Mouse (Mus musculus) MEL (cell line): Measurements from ENCODE around the gene Vti1a. TPM values are rescaled to one million over a fixed set of nuclear protein-coding genes. Genes with fewer than 3 reads are reported as not detected.
A peak's percentile ranks its signal among the peaks of the same experiment; 100 is the strongest.

Source experiments
- DNase-seq: peaks from one replicate; pipeline ENCODE4 v3.0.0; 2011; ENCODE audit warnings: low read depth, low spot score
- H3K27ac ChIP-seq: 2 replicates; pipeline ENCODE4 v1.5.1; 2012; ENCODE audit warnings: low read depth, mild to moderate bottlenecking, control low read depth, low read length, moderate library complexity; ENCODE audit not compliant: control insufficient read depth
- H3K27me3 ChIP-seq, 2 experiments: fragments of 150-350 bp in 1 of 2; sonication (generic) in 1 of 2; 2 replicates each; pipeline ENCODE4 v1.6.1; 2012; ENCODE audit warnings: low read length in 2 of 2, mild to moderate bottlenecking in 2 of 2, improper control_type of control experiment in 1 of 2, moderate library complexity in 1 of 2; ENCODE audit not compliant: insufficient read depth in 2 of 2, control insufficient read depth in 1 of 2
- H3K36me3 ChIP-seq, 2 experiments: 2 replicates each; pipeline ENCODE4 v1.6.1; 2012 to 2014; ENCODE audit warnings: low read length in 2 of 2, improper control_type of control experiment in 1 of 2, inconsistent platforms in 1 of 2, mild to moderate bottlenecking in 1 of 2; ENCODE audit not compliant: insufficient read depth in 2 of 2, control insufficient read depth in 1 of 2
- H3K4me1 ChIP-seq, 2 experiments: fragments of 150-350 bp in 1 of 2; sonication (generic) in 1 of 2; 2 replicates each; pipeline ENCODE4 v1.6.1; 2012; ENCODE audit warnings: low read length in 2 of 2, improper control_type of control experiment in 1 of 2, mild to moderate bottlenecking in 1 of 2; ENCODE audit not compliant: insufficient read depth in 2 of 2, control insufficient read depth in 1 of 2
- H3K4me3 ChIP-seq, 2 experiments: fragments of 150-350 bp in 1 of 2; sonication (generic) in 1 of 2; 2 replicates each; pipeline ENCODE4 v1.5.1; 2012; ENCODE audit warnings: low read depth in 2 of 2, low read length in 2 of 2, mild to moderate bottlenecking in 2 of 2, moderate library complexity in 2 of 2, control low read depth in 1 of 2, improper control_type of control experiment in 1 of 2; ENCODE audit not compliant: control insufficient read depth in 1 of 2, insufficient read depth in 1 of 2
- H3K79me2 ChIP-seq: 2 replicates; pipeline ENCODE4 v1.6.1; 2012; ENCODE audit warnings: mild to moderate bottlenecking, low read length, moderate library complexity; ENCODE audit not compliant: control insufficient read depth, poor library complexity, insufficient read depth
- H3K9ac ChIP-seq: 2 replicates; pipeline ENCODE4 v1.6.1; 2012; ENCODE audit warnings: low read depth, mild to moderate bottlenecking, control low read depth, low read length, moderate library complexity; ENCODE audit not compliant: control insufficient read depth, poor library complexity, severe bottlenecking
- H3K9me3 ChIP-seq: fragments of 150-350 bp; sonication (generic); replicated peaks from 2 replicates; pipeline ENCODE4 v1.6.1; 2012; ENCODE audit warnings: mild to moderate bottlenecking, low read length, improper control_type of control experiment, moderate library complexity; ENCODE audit not compliant: insufficient read depth
- BHLHE40 ChIP-seq: IDR thresholded peaks from 2 replicates; pipeline ENCODE4 v1.6.1; 2012; ENCODE audit warnings: low read depth, mild to moderate bottlenecking, inconsistent platforms, low read length, improper control_type of control experiment, borderline replicate concordance
- CHD1 ChIP-seq: IDR thresholded peaks from 2 replicates; pipeline ENCODE4 v1.6.1; 2012; ENCODE audit warnings: low read depth, mild to moderate bottlenecking, inconsistent platforms, low read length, improper control_type of control experiment
- CHD2 ChIP-seq: IDR thresholded peaks from 2 replicates; pipeline ENCODE4 v1.6.1; 2011; ENCODE audit warnings: low read length, improper control_type of control experiment
- CTCF ChIP-seq, 3 experiments: IDR thresholded peaks in 2 of 3; conservative IDR thresholded peaks in 1 of 3; 2 replicates each; pipeline ENCODE4 v1.5.1; 2011 to 2012; ENCODE audit warnings: low read length in 3 of 3, low read depth in 2 of 3, mild to moderate bottlenecking in 2 of 3, improper control_type of control experiment in 1 of 3, inconsistent platforms in 1 of 3, mixed read lengths in 1 of 3, moderate library complexity in 1 of 3; ENCODE audit not compliant: control insufficient read depth in 1 of 3, insufficient read depth in 1 of 3, poor library complexity in 1 of 3, severe bottlenecking in 1 of 3
- ETS1 ChIP-seq: IDR thresholded peaks from 2 replicates; pipeline ENCODE4 v1.6.1; 2012; ENCODE audit warnings: low read depth, mild to moderate bottlenecking, inconsistent platforms, low read length, improper control_type of control experiment, moderate library complexity
- GABPA ChIP-seq: IDR thresholded peaks from 2 replicates; pipeline ENCODE4 v1.6.1; 2012; ENCODE audit warnings: low read depth, mild to moderate bottlenecking, inconsistent platforms, low read length, improper control_type of control experiment, moderate library complexity
- GATA1 ChIP-seq: IDR thresholded peaks from 2 replicates; pipeline ENCODE4 v1.6.1; 2011; ENCODE audit warnings: low read depth, low read length, improper control_type of control experiment
- HCFC1 ChIP-seq: IDR thresholded peaks from 2 replicates; pipeline ENCODE4 v1.6.1; 2012; ENCODE audit warnings: low read depth, mild to moderate bottlenecking, inconsistent platforms, low read length, improper control_type of control experiment, moderate library complexity
- KAT2A ChIP-seq: conservative IDR thresholded peaks from 2 replicates; pipeline ENCODE4 v1.6.1; 2012; ENCODE audit warnings: low read depth, low read length, improper control_type of control experiment, inconsistent platforms
- MAFK ChIP-seq: IDR thresholded peaks from 2 replicates; pipeline ENCODE4 v1.6.1; 2011; ENCODE audit warnings: low read depth, mild to moderate bottlenecking, low read length, improper control_type of control experiment, borderline replicate concordance
- MAZ ChIP-seq: IDR thresholded peaks from 2 replicates; pipeline ENCODE4 v1.6.1; 2012; ENCODE audit warnings: low read depth, mild to moderate bottlenecking, inconsistent platforms, low read length, improper control_type of control experiment
- MEF2A ChIP-seq: IDR thresholded peaks from 2 replicates; pipeline ENCODE4 v1.6.1; 2014; ENCODE audit warnings: low read depth, mild to moderate bottlenecking, inconsistent platforms, low read length, improper control_type of control experiment; ENCODE audit not compliant: poor library complexity, insufficient replicate concordance, severe bottlenecking; ENCODE audit errors: extremely low read depth
- MYB ChIP-seq: IDR thresholded peaks from 2 replicates; pipeline ENCODE4 v1.6.1; 2011; ENCODE audit warnings: mild to moderate bottlenecking, low read depth, low read length, improper control_type of control experiment
- MYC ChIP-seq: IDR thresholded peaks from 2 replicates; pipeline ENCODE4 v1.6.1; 2011; ENCODE audit warnings: low read depth, mild to moderate bottlenecking, low read length, improper control_type of control experiment, moderate library complexity
- NELFE ChIP-seq: IDR thresholded peaks from 2 replicates; pipeline ENCODE4 v1.6.1; 2011; ENCODE audit warnings: low read depth, low read length, improper control_type of control experiment
- NRF1 ChIP-seq: IDR thresholded peaks from 2 replicates; pipeline ENCODE4 v1.6.1; 2014; ENCODE audit warnings: low read depth, mild to moderate bottlenecking, inconsistent platforms, low read length, improper control_type of control experiment, moderate library complexity; ENCODE audit not compliant: poor library complexity, insufficient read depth, severe bottlenecking
- POLR2A ChIP-seq, 2 experiments: IDR thresholded peaks; 2 replicates each; pipeline ENCODE4 v1.6.1; 2011 to 2012; ENCODE audit warnings: low read length in 2 of 2, mild to moderate bottlenecking in 2 of 2, control low read depth in 1 of 2, improper control_type of control experiment in 1 of 2, low read depth in 1 of 2, moderate library complexity in 1 of 2; ENCODE audit not compliant: control insufficient read depth in 1 of 2, insufficient read depth in 1 of 2, poor library complexity in 1 of 2
- POLR2AphosphoS2 ChIP-seq: IDR thresholded peaks from 2 replicates; pipeline ENCODE4 v1.6.1; 2011; ENCODE audit warnings: low read length, improper control_type of control experiment
- POLR2AphosphoS5 ChIP-seq: IDR thresholded peaks from 2 replicates; pipeline ENCODE4 v1.6.1; 2012; ENCODE audit warnings: low read depth, borderline replicate concordance, mild to moderate bottlenecking, inconsistent platforms, low read length, moderate library complexity, mixed read lengths
- RAD21 ChIP-seq: IDR thresholded peaks from 2 replicates; pipeline ENCODE4 v1.6.1; 2011; ENCODE audit warnings: mild to moderate bottlenecking, low read depth, low read length, improper control_type of control experiment
- SMC3 ChIP-seq: IDR thresholded peaks from 2 replicates; pipeline ENCODE4 v1.6.1; 2011; ENCODE audit warnings: low read depth, low read length, improper control_type of control experiment
- TAL1 ChIP-seq: IDR thresholded peaks from 2 replicates; pipeline ENCODE4 v1.6.1; 2012; ENCODE audit warnings: mild to moderate bottlenecking, inconsistent platforms, low read length, moderate library complexity, mixed read lengths
- TBP ChIP-seq: IDR thresholded peaks from 2 replicates; pipeline ENCODE4 v1.8.0; 2011; ENCODE audit warnings: low read depth, low read length, improper control_type of control experiment
- TCF12 ChIP-seq: IDR thresholded peaks from 2 replicates; pipeline ENCODE4 v1.6.1; 2014; ENCODE audit warnings: low read depth, mild to moderate bottlenecking, inconsistent platforms, low read length, improper control_type of control experiment, moderate library complexity
- UBTF ChIP-seq: IDR thresholded peaks from 2 replicates; pipeline ENCODE4 v1.6.1; 2012; ENCODE audit warnings: low read depth, mild to moderate bottlenecking, inconsistent platforms, low read length, improper control_type of control experiment, moderate library complexity, borderline replicate concordance; ENCODE audit not compliant: insufficient read depth
- USF1 ChIP-seq: IDR thresholded peaks from 2 replicates; pipeline ENCODE4 v1.6.1; 2014; ENCODE audit warnings: low read depth, mild to moderate bottlenecking, inconsistent platforms, low read length, improper control_type of control experiment, moderate library complexity
- USF2 ChIP-seq, 2 experiments: IDR thresholded peaks; 2 replicates each; pipeline ENCODE4 v1.6.1; 2011 to 2012; ENCODE audit warnings: improper control_type of control experiment in 2 of 2, low read length in 2 of 2, borderline replicate concordance in 1 of 2, inconsistent platforms in 1 of 2, low read depth in 1 of 2, mild to moderate bottlenecking in 1 of 2; ENCODE audit not compliant: insufficient read depth in 1 of 2
- ZC3H11A ChIP-seq: IDR thresholded peaks from 2 replicates; pipeline ENCODE4 v1.6.1; 2012; ENCODE audit warnings: low read depth, mild to moderate bottlenecking, inconsistent platforms, low read length, improper control_type of control experiment
- ZKSCAN1 ChIP-seq: IDR thresholded peaks from 2 replicates; pipeline ENCODE4 v1.6.1; 2012; ENCODE audit warnings: low read depth, mild to moderate bottlenecking, inconsistent platforms, low read length, improper control_type of control experiment, moderate library complexity
- ZMIZ1 ChIP-seq: IDR thresholded peaks from 2 replicates; pipeline ENCODE4 v1.6.1; 2012; ENCODE audit warnings: low read depth, mild to moderate bottlenecking, inconsistent platforms, low read length, improper control_type of control experiment, moderate library complexity
- ZNF384 ChIP-seq: IDR thresholded peaks from 2 replicates; pipeline ENCODE4 v1.6.1; 2012; ENCODE audit warnings: low read depth, mild to moderate bottlenecking, inconsistent platforms, low read length, improper control_type of control experiment
- polyA plus RNA-seq, 2 experiments: library from polyadenylated mRNA; stranded (reverse) in 1 of 2; unstranded in 1 of 2; fragments of >175 nt in 1 of 2; fragments of >200 nt in 1 of 2; gene quantifications; 2 replicates each; pipeline versions ENCODE4 v1.2.1 to v1.2.4; 2012; ENCODE audit warnings: low replicate concordance in 2 of 2, low read depth in 1 of 2; ENCODE audit not compliant: insufficient read length in 2 of 2, insufficient read depth in 1 of 2, missing spikeins in 1 of 2
- total RNA-seq: library from RNA; depleted of rRNA; stranded (reverse); fragments of 300-350 nt; gene quantifications from 2 replicates; pipeline ENCODE4 v1.2.3, GENCODE M21; 2012

Vti1a gene
- total and polyA plus RNA-seq, 3 experiments: 37.2 to 119 (median 42.8) TPM

DNA sequence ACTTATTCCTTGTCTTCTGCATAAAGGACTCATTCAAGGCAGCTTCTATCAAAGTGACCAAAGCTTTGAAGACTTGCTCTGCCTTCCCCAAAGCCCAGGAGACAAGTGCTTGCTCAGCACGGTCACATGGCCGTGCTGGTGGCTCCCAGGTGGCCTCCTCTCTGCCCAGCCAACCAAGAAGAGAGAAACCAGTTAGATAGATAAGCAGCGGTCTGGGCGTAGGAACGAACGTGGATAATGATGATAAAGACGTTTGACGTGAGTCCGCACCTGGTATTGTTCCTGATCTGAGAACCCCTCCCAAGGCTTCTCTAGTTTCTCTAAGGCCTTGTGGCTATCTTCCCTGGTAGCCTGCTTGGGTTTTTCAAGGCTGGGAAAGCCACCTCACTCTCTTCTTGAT, 334.9 kb downstream of the Vti1a start (continued):
- TF ChIP-seq ZC3H11A: no peak
- TF ChIP-seq HCFC1: peak; percentile 30; the same call in 1 of the 2 replicates
- TF ChIP-seq NRF1: no peak
- no peak for TF ChIP-seq GABPA
- TF ChIP-seq MAFK: peak; percentile 83
- no peak for TF ChIP-seq POLR2AphosphoS2
- no peak for TF ChIP-seq POLR2A (IDR thresholded peaks at IDR 0.05; ENCODE audit: control insufficient read depth in 1 of 2, insufficient read depth in 1 of 2, low read depth in 1 of 2, low read length in 2 of 2, poor library complexity in 1 of 2)
- TF ChIP-seq ETS1: peak; percentile 96
- peak; percentile 72 for TF ChIP-seq MYC
- peak; percentile 26; the same call in 1 of the 2 replicates for TF ChIP-seq CHD2
- TF ChIP-seq TAL1: peak; percentile 62
- peak; percentile 93 for TF ChIP-seq USF1
- 0 out of 4 replicates have a peak, but pooled peaks of 1 of the 2 experiments have one; percentile 16 for TF ChIP-seq USF2 (IDR thresholded peaks at IDR 0.05; ENCODE audit: borderline replicate concordance in 1 of 2, insufficient read depth in 1 of 2, low read depth in 1 of 2, low read length in 2 of 2)
- no peak for TF ChIP-seq KAT2A
- TF ChIP-seq GATA1: peak; percentile 86
- no peak for TF ChIP-seq MEF2A
- TF ChIP-seq BHLHE40: peak; percentile 61; the same call in 1 of the 2 replicates
- TF ChIP-seq NELFE: no peak
- no peak; the same call in 1 of the 2 replicates for TF ChIP-seq TBP

DNA sequence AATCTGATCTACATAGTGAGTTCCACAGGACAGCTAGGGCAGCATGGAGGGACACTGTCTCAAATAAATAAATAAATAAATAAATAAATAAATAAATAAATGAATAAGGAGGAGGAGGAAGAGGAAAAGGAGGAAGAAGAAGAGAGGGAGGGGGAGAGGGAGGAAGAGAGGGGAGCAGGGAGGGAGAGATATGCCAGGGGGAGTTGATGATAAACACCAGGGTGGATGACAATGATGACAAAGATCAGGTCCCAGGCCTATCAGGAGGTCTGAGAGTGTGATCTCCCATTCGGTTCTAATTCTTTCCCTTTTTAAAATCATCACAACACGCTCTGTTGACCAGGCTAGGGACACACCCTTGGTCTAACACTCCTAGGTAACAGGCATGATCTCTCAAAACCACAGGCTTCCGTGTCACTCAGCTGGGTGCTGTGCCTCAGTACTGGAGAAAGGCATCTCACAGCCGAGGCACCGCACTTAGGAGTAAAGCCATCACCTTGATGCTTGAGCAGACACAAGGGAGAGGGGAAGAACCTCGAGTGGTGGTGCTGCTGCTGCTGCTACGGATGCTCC, 336.7 kb downstream of the Vti1a start:
- Histone ChIP-seq H3K27me3 (no peaks in the 10 kb centered on the region), H3K36me3 (peaks cover 0 to 32% of the 10 kb centered on the region in 2 experiments; a peak in 2 of 4 replicates), H3K4me1 (peaks cover 19 to 46% of the 10 kb centered on the region in 2 experiments), H3K79me2 (no peaks in the 10 kb centered on the region), H3K9me3 (no peaks in the 10 kb centered on the region), H3K9ac (no peak overlapping the region), H3K4me3 (0 out of 4 replicates have a peak overlapping the region, but pooled peaks of 1 of the 2 experiments have one; percentile 27), H3K27ac (peak overlapping the region; percentile 47)
- DNase-seq: peak; percentile 61
- peak; percentile 86; the same call in 1 of the 2 replicates for TF ChIP-seq MAZ
- TF ChIP-seq ETS1: peak; percentile 62
- TF ChIP-seq BHLHE40: peak; percentile 39; the same call in 1 of the 2 replicates
- TF ChIP-seq MYC: no peak
- TF ChIP-seq MAFK: 0 out of 2 replicates have a peak, but pooled peaks have one; percentile 13
- TF ChIP-seq ZKSCAN1: no peak
- TF ChIP-seq NRF1: no peak
- no peak for TF ChIP-seq MYB
- peak; percentile 77 for TF ChIP-seq TCF12
- TF ChIP-seq CHD1: no peak
- no peak for TF ChIP-seq POLR2AphosphoS2
- no peak for TF ChIP-seq CTCF (IDR thresholded peaks at IDR 0.05 in 2 of 3, conservative IDR thresholded peaks at IDR 0.05 in 1 of 3; ENCODE audit: control insufficient read depth in 1 of 3, insufficient read depth in 1 of 3, low read depth in 2 of 3, low read length in 3 of 3, poor library complexity in 1 of 3, severe bottlenecking in 1 of 3)
- no peak for TF ChIP-seq UBTF
- TF ChIP-seq KAT2A: no peak
- no peak for TF ChIP-seq RAD21
- TF ChIP-seq ZNF384: no peak
- no peak for TF ChIP-seq CHD2
- no peak for TF ChIP-seq POLR2A (IDR thresholded peaks at IDR 0.05; ENCODE audit: control insufficient read depth in 1 of 2, insufficient read depth in 1 of 2, low read depth in 1 of 2, low read length in 2 of 2, poor library complexity in 1 of 2)
- TF ChIP-seq USF1: no peak
- TF ChIP-seq POLR2AphosphoS5: no peak
- TF ChIP-seq MEF2A: no peak
- no peak for TF ChIP-seq ZMIZ1
- no peak for TF ChIP-seq SMC3
- TF ChIP-seq GABPA: 0 out of 2 replicates have a peak, but pooled peaks have one; percentile 3
